Mouse (Mus musculus): Measurements from ENCODE around the gene Tmem106a.

DNA sequence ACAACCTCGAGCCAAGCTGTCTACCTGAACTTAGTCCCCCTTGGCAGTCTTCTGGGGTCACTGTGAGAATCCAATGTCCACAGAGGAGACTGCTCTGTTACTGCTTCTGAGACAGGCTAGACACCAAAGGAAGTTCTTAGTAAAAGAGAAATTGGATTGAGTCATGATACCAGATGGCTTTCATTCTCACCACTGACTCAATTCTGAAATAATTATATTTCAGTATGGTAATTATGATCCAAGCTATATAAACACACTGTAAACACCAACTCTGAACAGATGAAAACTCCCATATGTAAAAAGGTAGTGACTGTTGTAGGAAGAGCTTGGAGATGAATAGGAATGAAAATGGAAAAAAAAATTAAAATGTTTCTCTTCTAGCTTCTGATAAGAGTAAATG is 37.9 kb upstream of the Tmem106a start:
- TF ChIP-seq POLR2A (IDR thresholded peaks at IDR 0.05; ENCODE audit: control insufficient read depth, extremely low read depth, insufficient read depth, low read length, poor library complexity) (no peak), CTCF (IDR thresholded peaks at IDR 0.05; ENCODE audit: borderline replicate concordance, control insufficient read depth, extremely low read depth, insufficient read depth, low read length, poor library complexity) (no peak)
